Mouse (Mus musculus) thymus, postnatal 25 days (tissue): Measurements from ENCODE around the gene Gm17604.

Experiments
- DNase-seq: peaks from one replicate; pipeline ENCODE4 v3.0.0; 2022

The Gm17604 gene

DNA sequence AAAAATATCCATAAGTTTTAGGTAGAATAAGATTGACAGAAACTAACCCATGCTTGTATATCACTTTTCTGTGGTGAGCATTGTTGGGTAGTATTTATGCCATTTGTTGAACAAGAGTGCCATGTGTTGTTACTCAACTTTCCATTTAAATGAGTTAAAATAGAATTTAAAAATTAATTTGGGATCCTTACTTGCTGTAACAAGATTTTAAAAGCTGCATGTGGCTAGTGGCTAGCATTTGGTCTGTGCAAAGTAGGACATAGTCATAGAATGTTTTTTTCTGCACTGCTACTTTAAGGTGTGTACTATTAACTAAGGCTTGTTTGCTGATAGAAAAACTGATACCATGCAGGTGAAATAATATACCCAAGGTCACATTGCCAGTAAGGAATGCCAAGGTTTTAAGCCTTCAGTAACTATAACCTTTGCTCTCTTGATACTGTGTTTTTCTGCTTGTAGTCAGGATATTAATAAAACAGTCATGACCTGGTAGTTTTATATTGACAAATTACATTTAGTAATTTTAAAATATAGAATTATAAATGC lies at the start of gene Gm17604:
TSS of gene Gm17604 (minus strand) at position 51 of the 546 bp plus-strand sequence.
- DNase-seq: no peak

DNA sequence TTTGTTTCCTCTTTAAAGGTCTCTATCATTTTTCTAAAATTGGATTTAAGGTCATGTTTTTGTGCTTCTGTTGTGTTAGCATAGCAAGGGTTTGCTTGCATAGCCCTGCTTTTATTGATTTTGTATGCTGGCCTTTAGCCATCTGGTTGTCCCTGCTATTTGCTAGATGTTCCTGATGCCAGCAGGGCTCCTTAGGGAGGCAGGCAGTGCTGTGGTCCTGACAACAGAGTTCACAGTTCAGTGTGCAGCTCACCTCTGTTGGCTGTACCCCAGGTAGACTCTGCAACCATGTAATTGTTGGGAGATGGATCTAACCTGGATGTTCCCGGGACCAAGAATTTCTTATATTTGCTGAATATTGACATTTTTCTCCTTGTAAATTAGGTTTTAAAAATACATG lies 45.3 kb upstream of the Gm17604 start:
- DNase-seq: no peak

DNA sequence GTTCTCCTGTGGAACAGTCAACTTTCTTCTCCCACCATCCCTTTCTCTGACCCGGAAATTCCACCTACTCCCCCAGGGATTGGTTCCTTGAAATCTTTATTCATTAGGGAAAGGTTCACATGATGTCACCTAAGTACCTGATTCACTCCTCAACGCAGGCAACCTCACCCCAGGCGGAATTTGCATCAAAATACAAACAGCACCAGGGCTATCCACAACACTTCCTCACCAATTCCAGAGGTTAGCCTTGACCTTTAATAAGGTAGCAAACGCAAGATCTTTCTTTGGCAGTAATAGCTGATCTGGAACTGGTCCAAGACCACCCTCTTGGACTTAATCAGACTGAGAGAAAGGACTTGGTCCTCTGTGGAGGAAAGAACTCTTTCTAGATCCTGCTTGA lies 1.5 kb downstream of the Gm17604 start:
- no peak for DNase-seq

DNA sequence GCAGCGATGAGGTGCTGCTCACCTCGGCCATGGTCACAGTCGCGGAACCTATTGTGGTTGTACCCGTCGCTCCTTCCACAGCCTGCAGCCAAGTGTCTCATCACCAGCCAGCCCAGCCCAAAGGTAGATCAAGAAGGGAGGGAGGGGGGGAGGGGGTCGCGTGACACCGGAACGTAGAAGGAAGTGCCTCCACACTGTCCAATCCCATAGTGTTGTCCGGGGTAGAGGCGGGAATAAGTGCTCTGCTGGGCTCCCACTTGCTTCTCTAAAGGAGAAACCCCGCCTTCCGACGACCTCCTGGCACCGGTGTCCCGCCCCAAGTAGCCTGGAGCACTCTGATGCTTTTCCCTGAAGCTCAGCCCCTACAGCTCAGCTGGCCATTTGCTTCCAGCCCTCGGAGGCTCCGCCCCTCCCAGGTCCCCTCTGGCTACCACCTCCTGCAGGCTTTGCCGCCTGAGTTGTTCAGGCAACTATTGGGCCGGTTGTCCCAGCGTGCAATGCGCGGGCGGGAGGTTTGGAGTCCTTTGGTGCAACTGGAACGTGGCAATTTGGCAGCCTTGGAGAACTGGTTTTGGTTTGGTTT lies 24.3 kb downstream of the Gm17604 start, which contains the start of the genes Mospd2 and Fancb:
TSS of gene Mospd2 (minus strand) at position 183 of the 583 bp plus-strand sequence.
TSS of gene Fancb (plus strand) at position 400 of the 583 bp plus-strand sequence.
- DNase-seq: peak; percentile 81

DNA sequence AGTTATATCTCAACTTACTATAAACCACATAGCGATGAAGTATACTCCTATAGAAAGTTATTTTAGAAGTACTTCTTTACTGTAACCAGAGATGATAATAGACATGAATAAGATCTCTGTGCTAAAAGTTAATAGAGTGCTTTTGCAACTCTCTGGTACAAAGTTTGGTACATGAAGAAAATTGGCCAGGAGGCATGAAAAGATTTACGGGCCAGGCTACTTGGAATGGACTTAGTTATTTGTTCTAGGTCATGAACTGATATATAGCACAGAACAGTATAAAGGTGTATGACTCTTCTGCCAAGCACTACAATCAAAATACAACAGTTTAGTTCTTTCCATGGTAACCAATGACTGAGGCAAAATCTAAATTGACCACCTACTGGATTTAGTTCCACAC lies 25.8 kb downstream of the Gm17604 start:
- no peak for DNase-seq

DNA sequence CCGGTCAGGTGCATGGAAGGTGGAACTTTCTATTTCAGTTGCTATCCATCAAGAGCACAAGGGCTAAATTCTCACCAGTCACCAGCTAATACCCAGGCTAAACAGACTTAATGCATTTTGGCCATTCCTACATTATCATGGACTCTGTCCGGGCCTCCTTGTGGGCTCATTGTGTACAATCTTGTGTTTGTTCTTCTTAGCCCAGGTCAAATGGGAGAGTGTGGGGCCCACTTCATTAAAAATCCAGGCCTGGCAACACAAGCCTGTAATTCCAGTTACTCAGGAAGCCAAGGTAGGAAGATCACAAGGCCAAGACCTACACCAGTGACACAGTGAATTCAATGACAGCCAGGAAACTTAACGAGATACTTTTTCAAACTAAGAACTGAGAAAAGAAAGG lies 33.4 kb downstream of the Gm17604 start:
- DNase-seq: no peak

DNA sequence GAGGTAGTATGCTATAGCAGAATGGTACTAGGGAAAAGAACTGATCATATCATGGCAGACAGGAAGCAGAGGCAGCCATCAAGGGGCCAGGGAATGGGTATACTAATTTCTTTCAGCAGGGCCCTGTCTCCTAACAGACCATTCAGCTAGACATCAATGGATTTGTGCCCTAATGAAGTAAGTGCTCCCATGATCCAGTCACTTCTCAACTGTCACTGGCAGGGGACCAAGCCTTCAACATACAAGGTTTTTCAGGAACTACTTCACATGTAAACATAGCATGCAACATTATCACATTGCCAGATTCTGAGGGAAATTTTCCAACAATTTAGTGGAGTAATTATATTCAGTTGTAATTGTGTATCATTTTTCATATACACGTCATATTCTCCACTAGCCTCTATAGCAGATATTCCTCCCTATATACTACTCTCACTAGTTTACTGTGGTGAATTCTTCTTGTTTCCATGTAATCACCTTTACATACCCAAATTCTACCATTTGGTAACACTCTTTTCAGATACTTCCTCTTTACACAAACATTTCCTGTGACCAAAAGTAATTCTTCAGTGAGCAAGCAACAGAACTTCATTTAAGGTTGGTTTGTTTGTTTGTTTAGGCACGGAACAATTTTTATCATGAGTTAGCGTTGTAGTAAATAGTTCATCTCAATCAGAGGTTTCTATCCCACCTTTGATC lies 38.7 kb downstream of the Gm17604 start:
- no peak for DNase-seq
